Mouse (Mus musculus): ENCODE measurements around the gene Rhov.
A peak's percentile ranks its signal among the peaks of the same experiment; 100 is the strongest.

DNA sequence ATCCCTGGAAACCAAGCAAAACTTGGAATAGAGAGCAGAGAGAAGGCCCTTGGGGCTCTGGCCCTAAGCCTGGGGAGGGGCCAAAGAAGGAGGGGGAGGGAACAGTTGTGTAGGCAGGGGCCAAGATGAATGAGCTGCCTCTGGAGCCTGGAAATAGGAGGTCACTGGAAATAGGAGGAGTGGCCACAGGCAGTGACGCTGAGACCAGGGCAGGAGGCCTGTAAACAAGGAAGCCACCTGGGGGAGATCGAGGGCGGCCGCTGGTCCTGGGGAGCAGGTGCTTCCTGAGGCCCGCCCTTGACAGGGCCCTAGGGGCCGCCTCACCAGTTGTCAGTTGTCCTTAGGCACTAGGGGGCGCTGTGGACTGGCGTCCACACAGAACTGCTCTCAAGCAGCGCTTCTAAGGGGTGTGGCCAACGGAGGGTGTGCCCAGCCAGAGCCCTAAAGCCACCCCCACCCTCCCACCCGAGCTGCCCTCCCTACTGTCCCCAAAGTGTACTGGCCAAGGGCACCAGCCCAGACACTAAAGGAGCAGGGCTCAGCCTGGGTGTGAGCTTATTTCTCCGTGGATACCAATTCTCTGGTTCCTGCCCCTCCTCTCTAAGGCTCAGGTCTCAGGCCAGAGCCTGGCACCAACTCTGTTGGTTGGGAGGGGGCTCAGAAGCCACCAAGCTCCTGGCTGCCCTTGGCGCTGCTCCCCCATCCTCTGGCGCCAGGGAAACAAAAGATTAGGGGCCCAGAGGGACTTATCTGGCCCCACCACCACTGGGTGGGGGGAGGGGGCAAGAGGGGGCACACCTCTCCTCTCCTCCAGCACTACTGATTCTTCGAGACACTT lies 29.1 kb upstream of the Rhov start:
- TF ChIP-seq CTCF (IDR thresholded peaks at IDR 0.05; ENCODE audit: control insufficient read depth, insufficient read depth, insufficient read length) (peak; percentile 78), USF1 (IDR thresholded peaks at IDR 0.05; ENCODE audit: low read depth) (no peak), CEBPB (IDR thresholded peaks at IDR 0.05; ENCODE audit: low read depth) (no peak), MAX (IDR thresholded peaks at IDR 0.05) (no peak)
